In the genomic region with DNA sequence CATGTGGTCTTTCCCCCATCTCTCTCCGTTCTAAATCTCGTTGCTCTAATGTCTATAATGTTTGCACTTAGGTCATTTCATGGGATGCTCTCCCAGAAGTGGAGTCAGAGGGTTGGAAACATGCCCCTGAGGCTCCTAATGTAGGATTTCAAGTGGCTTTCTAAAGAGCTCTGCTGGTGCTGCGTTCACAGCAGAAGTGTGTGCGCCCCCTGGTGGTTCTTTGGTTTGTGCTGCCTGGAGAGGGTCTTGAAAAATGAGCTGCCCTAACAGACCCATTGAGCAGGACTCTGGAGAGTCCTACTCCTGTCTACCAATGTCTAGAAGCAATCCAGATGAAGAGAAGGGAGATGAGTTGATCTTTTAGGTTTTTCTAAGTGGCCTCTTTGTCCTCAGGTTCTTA, we compare ENCODE assay signal across 9 mouse cellular contexts. TPM values are rescaled to one million over a fixed set of nuclear protein-coding genes. Genes with fewer than 3 reads are reported as not detected.
DNase-seq lines count a peak whose midpoint lies in the region; ATAC-seq and TF ChIP-seq lines count a peak whose summit lies in the region.
"Had no signal": no experiment of that assay in that cellular context is flagged by ENCODE, and none has a peak within 500 bp of the region (broad histone marks: within the 10 kb centered on the region; RNA-seq: fewer than 3 reads in every experiment).

No protein-coding gene starts in this region.

- H3K79me2 ChIP-seq in myocyte (ENCODE audit: control insufficient read depth, insufficient read depth) = no peaks in the 10 kb centered on the region

- no peaks in the 10 kb centered on the region for H3K9me3 ChIP-seq in heart, embryonic 12.5 days (replicated peaks)
- H3K9me3 ChIP-seq: neural tube, embryonic 12.5 days had no signal

- no peaks in the 10 kb centered on the region for H3K36me3 ChIP-seq in heart, embryonic 12.5 days
- H3K36me3 ChIP-seq in myocyte (ENCODE audit: control insufficient read depth, insufficient read depth) = no peaks in the 10 kb centered on the region
- H3K36me3 ChIP-seq: neural tube, embryonic 12.5 days had no signal

- ATAC-seq in heart, embryonic 12.5 days (ENCODE audit: insufficient number of reproducible peaks, low FRiP score) = no peak
- peak; percentile 74 for ATAC-seq in erythroblast, adult 5-6 weeks (replicated peaks; ENCODE audit: low FRiP score, poor library complexity, severe bottlenecking)
- ATAC-seq in hematopoietic stem cell, adult 5-6 weeks (replicated peaks in 1 of 2; ENCODE audit: insufficient read depth in 1 of 2, low FRiP score in 2 of 2, low TSS enrichment in 1 of 2, low read depth in 1 of 2, poor library complexity in 2 of 2, severe bottlenecking in 2 of 2) = peak; percentile 49 to 68; a peak in 1 of 4 replicates

- WGBS in heart, embryonic 12.5 days = 8% methylated on average over 4 of the region's 4 CpGs

- no peak overlapping the region for H3ac ChIP-seq in myocyte (ENCODE audit: control insufficient read depth, insufficient read length)

- H3K9ac ChIP-seq in heart, embryonic 12.5 days = no peak overlapping the region
- H3K9ac ChIP-seq: neural tube, embryonic 12.5 days had no signal

- H3K4me2 ChIP-seq in heart, embryonic 12.5 days = no peak overlapping the region
- H3K4me2 ChIP-seq in myocyte (ENCODE audit: low read depth) = peak overlapping the region; percentile 22
- H3K4me2 ChIP-seq: neural tube, embryonic 12.5 days had no signal

- intact Hi-C loops in left cerebral cortex, postnatal 4 days (cut with DNase I) = no loop called here

- H3K27ac ChIP-seq in heart, embryonic 12.5 days (ENCODE audit: poor library complexity, severe bottlenecking) = no peak overlapping the region
- H3K27ac ChIP-seq: neural tube, embryonic 12.5 days had no signal

- TF ChIP-seq POLR2A in myocyte (IDR thresholded peaks at IDR 0.05; ENCODE audit: insufficient read length, low read depth) = no peak

- H3K27me3 ChIP-seq in heart, embryonic 12.5 days (replicated peaks) = peaks cover 23% of the 10 kb centered on the region; the same call in 1 of the 2 replicates
- peaks cover 40% of the 10 kb centered on the region for H3K27me3 ChIP-seq in myocyte (ENCODE audit: control insufficient read depth, insufficient read depth, insufficient read length)
- H3K27me3 ChIP-seq: neural tube, embryonic 12.5 days had no signal

- DNase-seq in heart, adult 18-20 months = peak; percentile 30 to 76
- DNase-seq in adrenal gland, postnatal 4 days (ENCODE audit: low spot score in 2 of 2) = peak; percentile 46 to 58
- peak; percentile 93 for DNase-seq in left cerebral cortex, postnatal 4 days
- DNase-seq in telencephalon, adult 2 months (ENCODE audit: low read depth, low spot score) = peak; percentile 56

- H3K4me1 ChIP-seq in heart, embryonic 12.5 days (replicated peaks) = peaks cover 3% of the 10 kb centered on the region
- H3K4me1 ChIP-seq: neural tube, embryonic 12.5 days had no signal

- no peak overlapping the region for H3K4me3 ChIP-seq in heart, embryonic 12.5 days
- no peak overlapping the region for H3K4me3 ChIP-seq in myocyte
- H3K4me3 ChIP-seq: neural tube, embryonic 12.5 days had no signal

TF ChIP-seq in myocyte, 11 proteins besides CTCF, POLR2A, EP300 and RAD21:
- TF ChIP-seq MAX (IDR thresholded peaks at IDR 0.05; ENCODE audit: low read depth) (no peak), E2F4 (IDR thresholded peaks at IDR 0.05; ENCODE audit: insufficient read depth) (no peak), TCF3 (IDR thresholded peaks at IDR 0.05; ENCODE audit: insufficient read length, low read depth) (no peak), TCF12 (IDR thresholded peaks at IDR 0.05; ENCODE audit: insufficient read depth, poor library complexity, severe bottlenecking) (no peak), MYOD1 (IDR thresholded peaks at IDR 0.05; ENCODE audit: control insufficient read depth in 1 of 3, insufficient read length in 2 of 3, low read depth in 2 of 3) (no peak), REST (IDR thresholded peaks at IDR 0.05; ENCODE audit: insufficient read depth, insufficient read length) (no peak), MYOG (IDR thresholded peaks at IDR 0.05; ENCODE audit: control insufficient read depth in 1 of 3, insufficient read depth in 1 of 3, insufficient read length in 2 of 3, low read depth in 2 of 3) (no peak), SRF (IDR thresholded peaks at IDR 0.05; ENCODE audit: control insufficient read depth, insufficient read length, low read depth) (no peak), POLR2AphosphoS2 (IDR thresholded peaks at IDR 0.05; ENCODE audit: insufficient read length, low read depth) (no peak), CEBPB (IDR thresholded peaks at IDR 0.05; ENCODE audit: insufficient read depth, poor library complexity, severe bottlenecking) (no peak), USF1 (IDR thresholded peaks at IDR 0.05; ENCODE audit: low read depth) (no peak)
TF ChIP-seq in myocyte: peak in this region for 0.

RNA-seq across cellular contexts. Expression of gene Tcl1b2, which starts 41.8 kb away (rescaled TPM):
- total RNA-seq in heart, adult 18-20 months (2021) = not detected
- polyA plus RNA-seq in heart, embryonic 12.5 days (2016; fragmentation: Nextera tagmentation; extraction: Ambion mirVana) = not detected in 2 replicates
- not detected for total RNA-seq in adrenal gland, postnatal 4 days (2021)
- total RNA-seq in erythroblast, adult 5-6 weeks (2015; ENCODE audit: low replicate concordance) = not detected in 2 replicates
- total RNA-seq in erythroblast, adult 5-6 weeks (2017; ENCODE audit: low replicate concordance) = 0.51 TPM in 1 of 2 replicates, not detected in the other
- total RNA-seq in hematopoietic stem cell, adult 5-6 weeks (2017) = not detected in 2 replicates
- not detected for total RNA-seq in left cerebral cortex, postnatal 4 days (2021)
- polyA plus RNA-seq in myocyte (2012; fragmentation: generic; extraction: Trizol) = not detected
- polyA plus RNA-seq: neural tube, embryonic 12.5 days had no signal

RNA-seq across cellular contexts. Expression of gene Tcl1b1, which starts 55.5 kb away (rescaled TPM):
- total RNA-seq in heart, adult 18-20 months (2021) = not detected
- not detected in 2 replicates for polyA plus RNA-seq in heart, embryonic 12.5 days (2016; fragmentation: Nextera tagmentation; extraction: Ambion mirVana)
- not detected for total RNA-seq in adrenal gland, postnatal 4 days (2021)
- not detected in 2 replicates for total RNA-seq in erythroblast, adult 5-6 weeks (2015; ENCODE audit: low replicate concordance)
- total RNA-seq in erythroblast, adult 5-6 weeks (2017; ENCODE audit: low replicate concordance) = not detected in 2 replicates
- not detected in 2 replicates for total RNA-seq in hematopoietic stem cell, adult 5-6 weeks (2017)
- not detected for total RNA-seq in left cerebral cortex, postnatal 4 days (2021)
- not detected for polyA plus RNA-seq in myocyte (2012; fragmentation: generic; extraction: Trizol)
- polyA plus RNA-seq: neural tube, embryonic 12.5 days had no signal
